10 mouse cellular contexts compared by ENCODE assay signal in the genomic region with DNA sequence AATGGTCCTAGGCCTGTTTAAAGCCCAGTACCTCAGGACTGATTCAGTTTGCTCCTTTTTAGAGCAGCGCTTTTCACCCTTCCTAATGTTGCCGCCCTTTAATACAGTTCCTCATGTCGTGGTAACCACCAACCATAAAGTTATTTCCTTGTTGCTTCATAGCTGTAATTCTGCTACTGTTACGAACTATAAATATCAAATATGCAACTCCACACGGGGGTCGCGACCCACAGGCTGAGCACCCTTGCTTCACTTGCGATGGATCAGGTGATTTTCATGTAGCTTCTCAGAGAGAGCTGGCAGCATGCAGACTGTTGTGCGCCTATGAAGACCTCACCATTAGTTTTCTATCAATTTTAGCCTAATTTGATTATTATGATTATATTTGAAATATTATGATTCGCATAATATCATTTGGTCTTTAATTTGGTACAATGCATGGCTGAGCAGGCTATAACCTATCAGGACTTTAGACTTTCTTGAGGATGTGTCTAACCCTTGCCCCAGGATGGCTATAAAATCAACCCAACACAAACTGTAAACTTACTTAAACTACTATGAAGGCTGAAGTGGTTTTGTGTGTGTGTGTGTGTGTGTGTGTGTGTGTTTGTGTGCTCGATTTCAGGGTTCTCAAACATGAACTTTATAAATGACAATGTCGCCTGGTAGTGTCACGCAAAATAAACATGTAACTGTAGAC. TPM values are rescaled to one million over a fixed set of nuclear protein-coding genes. Genes with fewer than 3 reads are reported as not detected.
DNase-seq lines count a peak whose midpoint lies in the region; ATAC-seq lines count a peak whose summit lies in the region.
"Had no signal": no experiment of that assay in that cellular context is flagged by ENCODE, and none has a peak within 500 bp of the region (broad histone marks: within the 10 kb centered on the region; RNA-seq: fewer than 3 reads in every experiment).

No protein-coding gene starts in this region.

- H3K4me1 ChIP-seq in heart, embryonic 15.5 days (replicated peaks) = peaks cover 10% of the 10 kb centered on the region
- H3K4me1 ChIP-seq in embryonic facial prominence, embryonic 12.5 days = 0 out of 2 replicates have a peak, but pooled peaks cover 8% of the 10 kb centered on the region
- H3K4me1 ChIP-seq in hindbrain, embryonic 16.5 days (ENCODE audit: control insufficient read depth, insufficient read depth, low read depth, low read length) = 0 out of 2 replicates have a peak, but pooled peaks cover 4% of the 10 kb centered on the region
- H3K4me1 ChIP-seq in midbrain, embryonic 13.5 days (replicated peaks) = peaks cover 11% of the 10 kb centered on the region

- no peaks in the 10 kb centered on the region for H3K9me3 ChIP-seq in heart, embryonic 15.5 days (replicated peaks)
- no peaks in the 10 kb centered on the region for H3K9me3 ChIP-seq in embryonic facial prominence, embryonic 12.5 days
- no peaks in the 10 kb centered on the region for H3K9me3 ChIP-seq in hindbrain, embryonic 16.5 days (ENCODE audit: control insufficient read depth, low read length)
- no peaks in the 10 kb centered on the region for H3K9me3 ChIP-seq in midbrain, embryonic 13.5 days

- WGBS in heart, embryonic 15.5 days = 73% methylated on average over 13 of the region's 13 CpGs
- WGBS in embryonic facial prominence, embryonic 12.5 days = 77% methylated on average over 13 of the region's 13 CpGs
- 84% methylated on average over 13 of the region's 13 CpGs for WGBS in hindbrain, embryonic 16.5 days
- 85% methylated on average over 13 of the region's 13 CpGs for WGBS in midbrain, embryonic 13.5 days

- DNase-seq in heart, adult 8-10 months (ENCODE audit: low spot score) = no peak
- no peak for DNase-seq in thymus, postnatal 25 days
- no peak for DNase-seq in thymus, postnatal 36 days
- no peak for DNase-seq in spleen, postnatal 14 days (ENCODE audit: low spot score in 2 of 2)

- no peaks in the 10 kb centered on the region for H3K27me3 ChIP-seq in heart, embryonic 15.5 days
- H3K27me3 ChIP-seq in embryonic facial prominence, embryonic 12.5 days = no peaks in the 10 kb centered on the region
- H3K27me3 ChIP-seq in hindbrain, embryonic 16.5 days (replicated peaks; ENCODE audit: control insufficient read depth, insufficient read depth, low read length) = no peaks in the 10 kb centered on the region
- H3K27me3 ChIP-seq in midbrain, embryonic 13.5 days = no peaks in the 10 kb centered on the region
- H3K27me3 ChIP-seq: CH12.LX had no signal

- peak overlapping the region; percentile 93 for H3K9ac ChIP-seq in heart, embryonic 15.5 days
- no peak overlapping the region for H3K9ac ChIP-seq in embryonic facial prominence, embryonic 12.5 days
- H3K9ac ChIP-seq in hindbrain, embryonic 16.5 days (ENCODE audit: low read depth, low read length) = peak overlapping the region; percentile 97
- peak overlapping the region; percentile 87; the same call in 1 of the 2 replicates for H3K9ac ChIP-seq in midbrain, embryonic 13.5 days (replicated peaks)

- peak overlapping the region; percentile 94 for H3K4me3 ChIP-seq in heart, embryonic 15.5 days
- peak overlapping the region; percentile 62 for H3K4me3 ChIP-seq in embryonic facial prominence, embryonic 12.5 days
- H3K4me3 ChIP-seq in hindbrain, embryonic 16.5 days (ENCODE audit: low read length) = peak overlapping the region; percentile 82
- peak overlapping the region; percentile 83 for H3K4me3 ChIP-seq in midbrain, embryonic 13.5 days (replicated peaks)

- no peak for ATAC-seq in heart, embryonic 15.5 days (replicated peaks; ENCODE audit: insufficient number of reproducible peaks, insufficient read depth, low FRiP score, low read depth)
- no peak for ATAC-seq in embryonic facial prominence, embryonic 12.5 days (ENCODE audit: insufficient number of reproducible peaks, insufficient read depth, low FRiP score, low TSS enrichment)
- ATAC-seq in hindbrain, embryonic 16.5 days = no peak
- 0 out of 2 replicates have a peak, but pooled peaks have one; percentile 16 for ATAC-seq in midbrain, embryonic 13.5 days

- no peaks in the 10 kb centered on the region for H3K36me3 ChIP-seq in heart, embryonic 15.5 days
- H3K36me3 ChIP-seq in embryonic facial prominence, embryonic 12.5 days = no peaks in the 10 kb centered on the region
- H3K36me3 ChIP-seq in hindbrain, embryonic 16.5 days (ENCODE audit: control insufficient read depth, insufficient read depth, low read length) = no peaks in the 10 kb centered on the region
- no peaks in the 10 kb centered on the region for H3K36me3 ChIP-seq in midbrain, embryonic 13.5 days

- peak overlapping the region; percentile 95 for H3K4me2 ChIP-seq in heart, embryonic 15.5 days
- H3K4me2 ChIP-seq in embryonic facial prominence, embryonic 12.5 days (replicated peaks) = peak overlapping the region; percentile 67
- peak overlapping the region; percentile 93 for H3K4me2 ChIP-seq in hindbrain, embryonic 16.5 days (ENCODE audit: low read length)
- peak overlapping the region; percentile 84 for H3K4me2 ChIP-seq in midbrain, embryonic 13.5 days (replicated peaks)

- H3K27ac ChIP-seq in heart, embryonic 15.5 days = peak overlapping the region; percentile 84; the same call in 1 of the 2 replicates
- H3K27ac ChIP-seq in embryonic facial prominence, embryonic 12.5 days = no peak overlapping the region; the same call in 1 of the 2 replicates
- H3K27ac ChIP-seq in hindbrain, embryonic 16.5 days (ENCODE audit: low read depth, low read length) = no peak overlapping the region; the same call in 1 of the 2 replicates
- no peak overlapping the region for H3K27ac ChIP-seq in midbrain, embryonic 13.5 days

RNA-seq across cellular contexts. Expression of gene B4galt4, which starts 0.7 kb away (rescaled TPM):
- polyA plus RNA-seq in heart, embryonic 15.5 days (2015; fragmentation: Nextera tagmentation; extraction: Ambion mirVana) = 21.9 and 24.9 TPM in 2 replicates
- 10 to 100 TPM in 2 of 4 experiments, 1 to 10 TPM in 2; 7.2 to 11.7 (median 9.6) TPM for total RNA-seq in heart, adult 8-10 months (2022)
- 30.5 and 32.2 TPM in 2 replicates for polyA plus RNA-seq in embryonic facial prominence, embryonic 12.5 days (2016; fragmentation: Nextera tagmentation; extraction: Ambion mirVana)
- 38.3 and 40.3 TPM in 2 replicates for polyA plus RNA-seq in hindbrain, embryonic 16.5 days (2015; fragmentation: Nextera tagmentation; extraction: Ambion mirVana)
- 23.7 and 24.9 TPM in 2 replicates for polyA plus RNA-seq in midbrain, embryonic 13.5 days (2015; fragmentation: Nextera tagmentation; extraction: Ambion mirVana)
- total RNA-seq: CH12.LX had no signal

RNA-seq across cellular contexts. Expression of gene Arhgap31, which starts 28.3 kb away (rescaled TPM):
- polyA plus RNA-seq in heart, embryonic 15.5 days (2015; fragmentation: Nextera tagmentation; extraction: Ambion mirVana) = 36.1 and 36.5 TPM in 2 replicates
- total RNA-seq in heart, adult 8-10 months (2022) = 10 to 100 TPM; 32.9 to 44.3 (median 39.1) TPM
- polyA plus RNA-seq in embryonic facial prominence, embryonic 12.5 days (2016; fragmentation: Nextera tagmentation; extraction: Ambion mirVana) = 14.3 and 16.5 TPM in 2 replicates
- 4.5 and 6.7 TPM in 2 replicates for polyA plus RNA-seq in hindbrain, embryonic 16.5 days (2015; fragmentation: Nextera tagmentation; extraction: Ambion mirVana)
- polyA plus RNA-seq in midbrain, embryonic 13.5 days (2015; fragmentation: Nextera tagmentation; extraction: Ambion mirVana) = 3.6 and 4.6 TPM in 2 replicates

RNA-seq across cellular contexts. Expression of gene Upk1b, which starts 58.8 kb away (rescaled TPM):
- 15.4 and 18.2 TPM in 2 replicates for polyA plus RNA-seq in heart, embryonic 15.5 days (2015; fragmentation: Nextera tagmentation; extraction: Ambion mirVana)
- total RNA-seq in heart, adult 8-10 months (2022) = 1 to 10 TPM; 2.8 to 6.2 (median 4.2) TPM
- polyA plus RNA-seq in embryonic facial prominence, embryonic 12.5 days (2016; fragmentation: Nextera tagmentation; extraction: Ambion mirVana) = 2.8 and 3.1 TPM in 2 replicates
- 0.16 and 0.60 TPM in 2 replicates for polyA plus RNA-seq in hindbrain, embryonic 16.5 days (2015; fragmentation: Nextera tagmentation; extraction: Ambion mirVana)
- polyA plus RNA-seq in midbrain, embryonic 13.5 days (2015; fragmentation: Nextera tagmentation; extraction: Ambion mirVana) = 0.11 and 0.14 TPM in 2 replicates
- total RNA-seq: CH12.LX; hematopoietic stem cell, adult 5-6 weeks had no signal
